Mouse (Mus musculus) lung, adult 2 months (tissue): ENCODE measurements around the gene Magea3.
"Not testable (repeated sequence)": the region's sequence is repeated elsewhere in the genome, so short reads cannot be mapped to it uniquely, and the experiment has no call there.

Experiments used
- CTCF ChIP-seq: fragments of 200-500 bp; IDR thresholded peaks from 2 replicates; pipeline ENCODE4 v1.5.1; 2011; ENCODE audit warnings: mild to moderate bottlenecking, low read length, control low read depth; ENCODE audit not compliant: insufficient read depth
- POLR2A ChIP-seq: fragments of 200-500 bp; IDR thresholded peaks from 2 replicates; pipeline ENCODE4 v1.6.1; 2011; ENCODE audit warnings: low read depth, mild to moderate bottlenecking, control low read depth, low read length, borderline replicate concordance; ENCODE audit errors: extremely low read depth

DNA sequence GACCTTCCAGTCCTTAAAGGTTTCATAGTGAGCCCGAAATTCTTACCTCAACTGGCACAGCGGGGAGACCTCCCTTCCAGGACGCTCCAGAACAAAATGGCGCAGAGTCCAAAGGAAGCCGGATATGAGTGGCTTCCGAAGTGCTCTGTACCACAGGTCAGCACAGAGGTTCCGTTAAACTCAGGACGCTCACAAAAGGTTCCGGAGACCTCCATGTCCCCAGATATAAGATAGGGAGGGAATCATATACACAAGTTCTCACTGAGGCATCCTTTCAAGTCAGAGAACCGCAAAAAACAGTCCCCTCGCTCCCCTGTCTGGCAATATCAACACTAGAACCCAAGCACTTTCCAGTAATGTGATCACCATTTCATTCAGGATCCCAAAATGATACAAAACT is 46.4 kb upstream of the Magea3 start, which contains the start of gene Magea8:
- not testable (repeated sequence) for TF ChIP-seq CTCF, POLR2A
